Mouse (Mus musculus) thymus, postnatal 25 days (tissue): Measurements from ENCODE around the gene Tmem136.

ENCODE experiments used
- DNase-seq: peaks from one replicate; pipeline ENCODE4 v3.0.0; 2022

Tmem136 gene

DNA sequence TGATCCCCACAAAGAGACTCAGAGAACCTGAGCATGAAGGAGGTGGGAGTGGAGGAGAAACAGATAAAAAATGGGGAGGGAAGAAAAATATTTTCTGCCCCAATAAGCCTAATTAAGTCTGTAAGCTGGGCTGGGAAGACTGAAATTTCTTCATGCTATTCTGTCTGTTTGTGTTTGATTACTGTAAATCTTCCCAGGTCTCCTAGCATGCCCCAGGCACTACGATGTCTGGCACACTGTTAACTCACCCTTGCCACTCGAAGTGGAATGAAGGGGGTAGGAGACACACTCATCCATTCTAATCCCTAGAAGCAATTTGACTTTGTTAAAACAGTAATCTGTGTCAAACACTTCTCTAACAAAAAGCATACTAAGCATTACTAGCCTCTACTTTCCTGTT lies 44.6 kb downstream of the Tmem136 start:
- no peak for DNase-seq

DNA sequence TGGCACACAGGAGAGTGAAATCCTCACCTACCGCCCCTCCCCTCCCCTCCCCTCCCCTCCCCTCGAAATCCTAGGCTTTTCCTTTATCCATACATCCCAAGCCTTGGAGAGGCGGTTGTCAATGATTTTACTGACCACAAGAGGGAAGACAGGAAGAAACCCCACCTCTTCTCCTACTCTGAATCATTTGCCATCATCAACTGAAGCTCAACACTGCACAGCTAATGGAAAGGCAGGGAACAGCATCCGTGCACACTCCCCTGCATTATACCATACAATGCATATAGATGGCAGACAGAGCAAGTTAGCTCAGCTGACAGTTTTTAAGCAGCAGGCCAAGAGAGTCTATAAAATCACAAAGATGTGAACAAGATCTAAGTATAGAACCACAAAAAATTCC lies 45.2 kb downstream of the Tmem136 start:
- no peak for DNase-seq

DNA sequence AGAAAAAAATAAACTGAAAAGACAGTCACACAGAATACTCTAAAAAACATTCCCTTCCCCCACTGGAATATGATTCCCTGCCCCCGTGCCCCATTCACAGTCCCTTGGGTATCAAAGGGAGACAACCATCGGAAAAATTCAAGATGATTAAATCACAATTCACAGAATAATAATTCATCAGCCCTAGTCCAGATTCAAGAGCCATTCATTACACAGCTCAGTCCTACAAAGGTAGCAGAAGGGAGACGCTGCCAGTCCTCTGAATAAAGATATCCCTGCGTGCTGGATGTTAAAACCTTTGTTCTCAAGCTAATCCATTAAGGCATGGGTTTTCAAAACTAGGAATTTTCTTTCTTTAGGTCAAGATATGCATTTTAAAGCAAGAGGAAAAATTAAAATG lies 45.8 kb downstream of the Tmem136 start:
- DNase-seq: no peak

GRCm38 (mm10) chr9:43070153-43070552 lies 46.2 kb downstream of the Tmem136 start:
- DNase-seq: no peak

DNA sequence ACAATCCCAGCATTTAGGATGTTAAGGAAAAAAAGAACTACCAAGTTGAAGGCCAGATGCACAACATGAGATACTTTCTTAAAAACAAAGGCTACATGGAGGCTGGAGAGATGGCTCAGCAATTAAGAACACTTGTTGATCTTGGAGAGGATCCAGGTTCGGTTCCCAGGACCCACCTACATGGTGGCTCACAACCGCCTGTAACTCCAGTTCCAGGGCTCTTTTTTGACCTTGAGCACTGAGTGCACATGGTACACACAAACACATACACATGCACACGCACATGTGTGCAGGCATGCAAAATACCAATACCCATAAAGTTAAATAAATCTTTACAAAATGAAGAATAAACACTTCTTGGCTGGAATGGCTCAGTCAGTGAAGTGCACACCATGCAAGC lies 48.5 kb downstream of the Tmem136 start:
- DNase-seq: no peak

DNA sequence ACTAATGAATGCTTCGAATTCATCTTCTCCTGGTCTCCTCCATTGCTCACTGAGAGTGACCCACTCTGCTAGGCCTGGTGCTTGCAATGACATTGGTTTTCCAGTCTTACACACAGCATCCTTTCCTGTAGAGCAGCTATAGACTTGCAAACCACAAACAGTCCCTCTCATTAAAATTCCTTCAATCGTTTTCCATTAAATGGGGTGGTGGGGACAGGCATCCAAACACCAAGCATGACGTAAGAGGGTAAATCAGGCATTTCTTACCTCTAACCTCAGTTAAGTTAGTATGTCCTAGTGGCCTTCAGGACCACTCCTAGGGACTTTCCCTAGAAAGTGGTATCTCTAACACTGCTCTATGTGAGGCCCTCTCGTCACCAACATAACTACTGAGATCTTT lies 51.1 kb downstream of the Tmem136 start:
- no peak for DNase-seq

DNA sequence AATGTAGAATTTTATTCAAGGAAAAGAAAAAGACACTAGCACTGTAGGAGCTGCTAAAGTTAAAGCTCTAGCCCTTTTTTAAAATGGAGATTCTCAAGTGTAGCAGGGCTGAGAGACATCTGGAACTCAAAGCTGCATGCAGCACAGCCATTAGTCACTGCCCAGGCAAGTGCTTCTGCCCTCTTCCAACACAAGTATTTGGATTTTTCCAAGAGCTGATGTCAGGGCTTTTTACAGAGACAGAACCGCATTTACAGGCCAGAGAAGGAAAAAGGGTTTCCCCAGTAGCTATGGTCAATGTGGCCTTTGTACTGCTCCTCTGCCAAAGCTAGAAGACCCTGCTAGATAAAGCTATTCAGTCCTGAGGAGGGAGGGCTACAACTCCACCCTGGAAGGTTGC lies 54.8 kb downstream of the Tmem136 start:
- DNase-seq: no peak
